Mouse (Mus musculus) gastrocnemius, postnatal 36 days (tissue): Measurements from ENCODE around the gene Crygc. TPM values are rescaled to one million over a fixed set of nuclear protein-coding genes. Genes with fewer than 3 reads are reported as not detected.
A peak's percentile ranks its signal among the peaks of the same experiment; 100 is the strongest.

ENCODE experiments used
- DNase-seq, 2 experiments: peaks; one replicate each; pipeline ENCODE4 v3.0.0; 2022
- intact Hi-C: fragments of 180-260 bp; cut with DNase I; formaldehyde crosslinking; loops from one replicate; pipeline ENCODE4 v1.15.1; 2025
- long read RNA-seq, 2 experiments: library from polyadenylated mRNA; stranded (forward); transcript quantifications; one replicate each; pipeline ENCODE4 v2.0.0; 2021
- total RNA-seq, 2 experiments: library from RNA; stranded (reverse); gene quantifications; 2 replicates each; pipeline ENCODE4 v1.2.3; 2021

Gene Crygc
- total RNA-seq, result not detected
- long read RNA-seq, experiment 1, result 0 reads
- long read RNA-seq, experiment 2, result 0 reads

GRCm38 (mm10) chr1:65073589-65073988, at the start of gene Crygc:
TSS of gene Crygc (minus strand) at chr1:65073689.
- intact Hi-C loops, result no loop called here

GRCm38 (mm10) chr1:65122574-65123372, 49.3 kb upstream of the Crygc start, which contains the start of gene D630023F18Rik:
TSS of gene D630023F18Rik (minus strand) at chr1:65123214.
- no peak for DNase-seq
- intact Hi-C loops, result no loop called here

More at GRCm38 (mm10) chr1:65073589-65073988, at the start of gene Crygc:
- no peak for DNase-seq

GRCm38 (mm10) chr1:65119438-65119837, 45.9 kb upstream of the Crygc start, which contains the start of gene Gm28845:
TSS of gene Gm28845 (minus strand) at chr1:65119558.
- no peak for DNase-seq
- intact Hi-C loops, result no loop called here

GRCm38 (mm10) chr1:65118150-65118913, 44.8 kb upstream of the Crygc start:
- DNase-seq, result no peak
- intact Hi-C loops, result no loop called here

- no peak for DNase-seq
- intact Hi-C loops, result loop anchor here (5.0 kb wide), 1 partner anchor 49 kb away; no protein-coding TSS in a partner anchor
Measured at GRCm38 (mm10) chr1:65113536-65114172, 40.2 kb upstream of the Crygc start.

- intact Hi-C loops, result loop anchor here (5.0 kb wide), 1 partner anchor 49 kb away; no protein-coding TSS in a partner anchor
Measured at GRCm38 (mm10) chr1:65112807-65113196, 39.3 kb upstream of the Crygc start.

GRCm38 (mm10) chr1:65112031-65112806, 38.7 kb upstream of the Crygc start:
- intact Hi-C loops, result loop anchor here (5.0 kb wide), 1 partner anchor 50 kb away; no protein-coding TSS in a partner anchor
- peak in 1 of 2 experiments; percentile 65 for DNase-seq

More at GRCm38 (mm10) chr1:65112807-65113196, 39.3 kb upstream of the Crygc start:
- DNase-seq, result no peak

- intact Hi-C loops, result loop anchor here (5.0 kb wide), 1 partner anchor 52 kb away; no protein-coding TSS in a partner anchor
- DNase-seq, result no peak
Measured at GRCm38 (mm10) chr1:65109756-65110435, 36.4 kb upstream of the Crygc start.

- intact Hi-C loops, result no loop called here
- DNase-seq, result no peak
Measured at GRCm38 (mm10) chr1:65109196-65109595, 35.7 kb upstream of the Crygc start.

GRCm38 (mm10) chr1:65107654-65108279, 34.3 kb upstream of the Crygc start:
- no peak for DNase-seq
- intact Hi-C loops, result no loop called here

- intact Hi-C loops, result no loop called here
- no peak for DNase-seq
Measured at GRCm38 (mm10) chr1:65103273-65103672, 29.8 kb upstream of the Crygc start, which contains the start of gene Cryga. TSS of gene Cryga (minus strand) at chr1:65103373.

- DNase-seq, result no peak
- intact Hi-C loops, result no loop called here
Measured at GRCm38 (mm10) chr1:65096953-65097352, 23.5 kb upstream of the Crygc start.

GRCm38 (mm10) chr1:65091566-65091965, 18.1 kb upstream of the Crygc start:
- DNase-seq, result no peak
- intact Hi-C loops, result no loop called here

- DNase-seq, result peak in 1 of 2 experiments; percentile 11
- intact Hi-C loops, result no loop called here
Measured at GRCm38 (mm10) chr1:65090370-65090769, 16.9 kb upstream of the Crygc start.

GRCm38 (mm10) chr1:65088567-65089356, 15.3 kb upstream of the Crygc start:
- DNase-seq, result no peak
- intact Hi-C loops, result no loop called here

- no peak for DNase-seq
- intact Hi-C loops, result no loop called here
Measured at GRCm38 (mm10) chr1:65082188-65082587, 8.7 kb upstream of the Crygc start, which contains the start of gene Crygb. TSS of gene Crygb (minus strand) at chr1:65082288.

GRCm38 (mm10) chr1:65075607-65076006, 2.1 kb upstream of the Crygc start:
- intact Hi-C loops, result no loop called here
- DNase-seq, result no peak

- no peak for DNase-seq
- intact Hi-C loops, result no loop called here
Measured at GRCm38 (mm10) chr1:65067842-65068241, 5.6 kb downstream of the Crygc start.
